Mouse (Mus musculus) adrenal gland, postnatal 4 days (tissue): Measurements from ENCODE around the gene Hist1h4n. TPM values are rescaled to one million over a fixed set of nuclear protein-coding genes. Genes with fewer than 3 reads are reported as not detected.
A peak's percentile ranks its signal among the peaks of the same experiment; 100 is the strongest.
"Not testable (repeated sequence)": the region's sequence is repeated elsewhere in the genome, so short reads cannot be mapped to it uniquely, and the experiment has no call there.

Experiments
- DNase-seq, 2 experiments: peaks; one replicate each; pipeline ENCODE4 v3.0.0; 2021 to 2022; ENCODE audit warnings: low spot score in 2 of 2, mixed read lengths in 2 of 2
- microRNA-seq: library from miRNA; unstranded; fragments of <30 nt; microRNA quantifications from one replicate; pipeline ENCODE4 v1.2.0, GENCODE M21; 2021
- total RNA-seq, 2 experiments: library from RNA; stranded (reverse); gene quantifications; 2 replicates each; pipeline ENCODE4 v1.2.3; 2021

The Hist1h4n gene
- total RNA-seq, 2 experiments from 2014 or later: 144 to 157 TPM

DNA sequence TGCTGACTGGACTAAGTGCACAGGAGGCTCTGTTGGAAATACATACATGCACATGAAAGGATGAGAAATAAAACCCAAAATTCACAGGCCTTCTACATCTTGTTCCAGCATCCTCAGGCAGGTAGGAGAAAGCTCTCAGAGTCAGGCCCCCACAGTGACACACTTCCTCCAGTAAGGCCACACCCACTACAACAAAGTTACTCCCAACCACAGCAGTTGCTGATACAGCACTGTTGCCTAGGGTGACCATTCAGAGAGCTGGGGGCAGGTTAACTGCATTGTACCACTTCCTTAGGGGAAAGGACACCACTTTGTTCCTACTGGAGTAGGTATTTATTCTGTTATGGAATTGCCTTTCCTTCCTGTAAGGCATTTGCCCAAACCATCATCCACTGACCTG is 34.8 kb downstream of the Hist1h4n start:
- DNase-seq: not testable (repeated sequence)

DNA sequence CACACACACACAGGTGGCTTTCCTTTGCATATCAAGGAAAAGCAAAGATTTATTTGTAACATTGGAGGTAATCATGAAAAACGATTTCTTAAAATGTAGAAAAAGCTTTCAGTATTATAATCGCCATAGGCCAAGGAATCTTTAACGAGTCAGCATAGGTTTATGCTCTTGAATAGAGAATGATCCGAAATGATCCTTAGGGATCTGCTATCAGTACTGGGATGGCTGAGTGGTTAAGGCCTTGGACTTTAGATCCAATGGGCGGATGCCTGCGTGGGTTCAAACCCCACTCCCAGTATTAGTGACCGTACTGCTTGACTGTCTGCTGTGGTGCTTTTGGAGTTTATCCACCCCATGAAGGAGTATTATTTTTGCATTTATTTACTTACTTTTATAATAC is 36.4 kb downstream of the Hist1h4n start:
- no peak for DNase-seq

GRCm38 (mm10) chr13:21790601-21791283 is 41.3 kb downstream of the Hist1h4n start:
- DNase-seq: no peak

- DNase-seq: no peak
Observed at GRCm38 (mm10) chr13:21789925-21790324, 42.1 kb downstream of the Hist1h4n start.

GRCm38 (mm10) chr13:21787760-21788593 is 44.0 kb downstream of the Hist1h4n start:
- DNase-seq: no peak

GRCm38 (mm10) chr13:21786899-21787629 is 44.9 kb downstream of the Hist1h4n start, which contains the start of the genes Hist1h2an and Hist1h2bp:
Gene Hist1h2an, minus strand, starts transcription at chr13:21787218.
Gene Hist1h2bp, plus strand, starts transcription at chr13:21787461.
- DNase-seq: peak; percentile 33 to 69

DNA sequence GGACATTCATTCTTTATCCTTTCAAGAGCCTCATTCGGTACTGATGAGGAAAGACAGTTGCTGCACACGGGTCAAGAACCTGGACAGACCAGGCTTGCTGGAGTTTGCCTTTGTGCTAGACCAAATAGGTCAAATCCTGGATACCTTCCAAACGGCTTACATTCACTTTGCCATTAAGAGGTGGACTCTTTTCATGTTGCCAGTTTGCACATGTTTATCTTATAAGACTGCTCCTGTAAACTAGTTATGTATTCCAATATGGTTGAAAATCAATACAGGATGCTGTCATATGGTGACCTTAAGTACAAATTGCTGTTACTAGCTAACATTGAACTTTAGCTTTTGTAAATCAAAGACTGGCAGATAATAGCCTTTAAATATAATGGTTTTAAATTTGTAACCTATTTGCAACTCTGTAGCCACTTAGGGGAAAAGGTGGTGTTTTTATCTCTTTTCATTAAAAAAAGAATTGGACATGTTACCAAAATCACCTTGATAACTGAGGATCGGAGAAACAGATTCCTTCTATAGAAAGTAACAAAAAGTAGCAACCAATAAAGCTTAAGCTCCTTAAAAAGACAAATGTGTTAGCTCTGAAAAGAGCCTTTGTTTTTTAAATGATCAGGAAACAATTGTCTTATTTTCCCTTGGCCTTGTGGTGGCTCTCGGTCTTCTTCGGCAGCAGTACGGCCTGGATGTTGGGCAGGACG is 45.7 kb downstream of the Hist1h4n start:
- DNase-seq: no peak

DNA sequence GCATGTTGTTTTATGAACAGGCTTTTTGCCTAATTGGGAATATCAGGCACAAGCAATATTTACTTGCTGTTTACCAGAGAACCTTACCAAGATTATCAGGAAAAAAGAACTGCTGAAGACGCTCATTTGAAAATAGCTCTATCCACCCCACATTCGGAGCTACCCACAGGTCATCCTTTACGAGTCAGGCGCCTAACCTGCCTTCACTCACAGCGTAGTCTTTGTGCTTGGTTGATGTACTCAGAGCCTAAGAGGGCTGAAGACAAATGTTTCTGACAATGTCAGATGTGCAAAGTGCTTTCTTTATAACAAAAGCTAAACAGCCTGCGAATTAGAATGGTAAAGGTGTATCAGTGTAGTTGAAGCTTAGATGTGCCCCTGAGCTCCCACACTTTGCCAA is 47.7 kb downstream of the Hist1h4n start:
- DNase-seq: no peak

DNA sequence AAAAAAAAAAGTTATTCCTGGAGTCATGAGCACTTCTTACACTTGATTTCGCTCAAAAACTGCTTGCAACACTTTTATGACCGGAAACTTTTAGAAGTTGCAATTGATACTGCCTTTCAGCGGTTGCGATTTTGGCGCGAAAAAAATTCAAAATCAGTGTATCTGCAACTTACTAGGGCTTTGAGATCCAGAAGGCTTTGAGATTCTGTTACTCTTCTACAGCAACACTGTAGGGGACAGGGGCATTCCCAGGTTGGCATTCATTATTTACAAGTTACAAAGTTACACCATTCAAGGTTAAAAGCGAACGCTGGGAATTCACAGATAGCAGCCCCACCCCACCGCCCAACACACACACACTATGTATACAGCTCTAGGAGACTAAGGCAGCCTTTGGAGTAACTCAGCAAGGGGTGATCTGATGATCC is 48.2 kb downstream of the Hist1h4n start:
- DNase-seq: no peak

GRCm38 (mm10) chr13:21783255-21783617 is 48.8 kb downstream of the Hist1h4n start, which contains the start of gene Hist1h3i:
Gene Hist1h3i, minus strand, starts transcription at chr13:21783370.
- peak in 1 of 2 experiments; percentile 21 for DNase-seq

DNA sequence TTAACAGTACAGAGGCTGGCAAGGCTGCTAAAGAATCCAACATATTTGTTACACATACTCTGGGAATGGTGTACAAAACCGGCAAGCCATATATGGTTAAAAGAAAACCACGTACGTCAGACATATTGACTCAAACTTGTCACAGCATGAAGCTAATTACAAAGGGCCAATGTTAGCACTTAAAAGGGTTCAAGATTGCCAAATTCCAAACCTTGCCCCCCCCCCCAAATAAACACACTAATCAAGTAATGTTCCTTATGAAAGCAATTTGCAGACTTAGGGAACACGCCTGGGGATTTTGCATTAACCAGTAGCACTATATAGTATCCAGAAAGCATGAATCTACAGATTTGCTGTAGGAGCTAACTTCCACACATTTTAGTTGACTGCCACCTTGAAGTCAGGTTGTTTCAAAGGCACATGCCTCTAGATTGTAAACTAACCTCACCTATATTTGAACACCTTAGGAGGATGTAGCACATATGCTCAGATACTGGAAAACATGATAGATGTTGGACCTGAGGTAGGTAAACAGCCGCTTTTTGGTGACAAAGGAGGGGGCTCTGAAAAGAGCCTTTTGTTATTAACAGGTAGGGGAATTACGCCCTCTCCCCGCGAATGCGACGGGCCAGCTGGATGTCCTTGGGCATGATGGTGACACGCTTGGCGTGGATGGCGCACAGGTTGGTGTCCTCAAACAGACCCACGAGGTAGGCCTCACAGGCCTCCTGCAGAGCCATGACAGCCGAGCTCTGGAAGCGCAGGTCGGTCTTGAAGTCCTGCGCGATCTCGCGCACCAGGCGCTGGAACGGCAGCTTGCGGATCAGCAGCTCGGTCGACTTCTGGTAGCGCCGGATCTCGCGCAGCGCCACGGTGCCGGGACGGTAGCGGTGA is 49.4 kb downstream of the Hist1h4n start:
- DNase-seq: not testable (repeated sequence)

Small RNA genes lying within 50 kb of the gene (microRNA-seq; reads per million reads assigned to microRNA genes)
- not detected for gene Gm19658
- not detected for gene Gm44346
- gene Gm44466: not detected

Other genes starting within 250 kb of the Hist1h4n start
- not detected for gene Olfr1362, start 218.2 kb downstream of the Hist1h4n start, total RNA-seq
- under 1 TPM in 1 of 2 experiments, not detected in 1; 0.08 TPM for gene Olfr11, start 189.7 kb downstream of the Hist1h4n start, total RNA-seq
- gene Olfr1361, start 168.8 kb downstream of the Hist1h4n start, total RNA-seq: not detected
- not detected for gene Olfr1360, start 154.8 kb downstream of the Hist1h4n start, total RNA-seq
- gene Olfr1359, start 134.1 kb downstream of the Hist1h4n start, total RNA-seq: not detected
- 100 to 1,000 TPM; 453 to 539 TPM for gene Hist1h2bl, start 116.1 kb downstream of the Hist1h4n start, total RNA-seq
- gene Hist1h2ai, start 115.8 kb downstream of the Hist1h4n start, total RNA-seq: 100 to 1,000 TPM; 319 to 362 TPM
- gene Hist1h3h, start 114.5 kb downstream of the Hist1h4n start, total RNA-seq: 100 to 1,000 TPM; 643 to 717 TPM
- 100 to 1,000 TPM; 142 to 169 TPM for gene Hist1h2bm, start 110.2 kb downstream of the Hist1h4n start, total RNA-seq
- 100 to 1,000 TPM in 1 of 2 experiments, 10 to 100 TPM in 1; 89.5 to 116 TPM for gene Hist1h4j, start 97.1 kb downstream of the Hist1h4n start, total RNA-seq
- 1,000 to 10,000 TPM; 1,000 to 1,309 TPM for gene Hist1h4k, start 81.7 kb downstream of the Hist1h4n start, total RNA-seq
- gene Hist1h2ak, start 78.4 kb downstream of the Hist1h4n start, total RNA-seq: 100 to 1,000 TPM; 172 to 196 TPM
- gene Hist1h2bn, start 78.1 kb downstream of the Hist1h4n start, total RNA-seq: 100 to 1,000 TPM; 256 to 306 TPM
- gene Hist1h1b, start 51.6 kb downstream of the Hist1h4n start, total RNA-seq: 100 to 1,000 TPM; 315 to 390 TPM
- 100 to 1,000 TPM; 511 to 579 TPM for gene Hist1h3i, start 48.8 kb downstream of the Hist1h4n start, total RNA-seq
- 100 to 1,000 TPM; 122 to 129 TPM for gene Hist1h2an, start 45.0 kb downstream of the Hist1h4n start, total RNA-seq
- gene Hist1h2bp, start 44.7 kb downstream of the Hist1h4n start, total RNA-seq: 100 to 1,000 TPM; 192 to 223 TPM
- gene Hist1h2bq, start 22.0 kb downstream of the Hist1h4n start, total RNA-seq: 100 to 1,000 TPM; 352 to 396 TPM
- 100 to 1,000 TPM; 477 to 608 TPM for gene Hist1h2ao, start 21.7 kb downstream of the Hist1h4n start, total RNA-seq
- 100 to 1,000 TPM; 742 to 886 TPM for gene Hist1h4m, start 20.4 kb downstream of the Hist1h4n start, total RNA-seq
- gene Hist1h2ap, start 1.3 kb upstream of the Hist1h4n start, total RNA-seq: 100 to 1,000 TPM; 329 to 379 TPM
- 100 to 1,000 TPM; 346 to 390 TPM for gene Hist1h2br, start 1.5 kb upstream of the Hist1h4n start, total RNA-seq
- gene Zfp184, start 112.9 kb upstream of the Hist1h4n start, total RNA-seq: 1 to 10 TPM; 3.8 to 4.7 TPM
- gene Pom121l2, start 149.0 kb upstream of the Hist1h4n start, total RNA-seq: not detected
- gene Prss16, start 177.5 kb upstream of the Hist1h4n start, total RNA-seq: not detected
- 100 to 1,000 TPM; 349 to 449 TPM for gene Hist1h2ah, start 203.4 kb upstream of the Hist1h4n start, total RNA-seq
- gene Hist1h2bk, start 203.7 kb upstream of the Hist1h4n start, total RNA-seq: 100 to 1,000 TPM; 500 to 615 TPM
- gene Hist1h4i, start 209.2 kb upstream of the Hist1h4n start, total RNA-seq: 100 to 1,000 TPM; 221 to 240 TPM
- gene Hist1h2ag, start 210.7 kb upstream of the Hist1h4n start, total RNA-seq: 100 to 1,000 TPM; 373 to 414 TPM
- gene Hist1h2bj, start 211.0 kb upstream of the Hist1h4n start, total RNA-seq: 100 to 1,000 TPM; 290 to 321 TPM